Mouse (Mus musculus): ENCODE measurements at regions not wholly inside any gene's neighbourhood (a gene's known extent, or its start where the extent isn't known, plus 50 kb on each side); places are given as distances from the start of the nearest gene placed in this dataset.
A peak's percentile ranks its signal among the peaks of the same experiment; 100 is the strongest.

GRCm38 (mm10) chr5:47115882-47116281, 867.1 kb upstream of the Slit2 start:
- DNase-seq: no peak

GRCm38 (mm10) chr5:47095703-47096102, 887.2 kb upstream of the Slit2 start:
- DNase-seq: no peak

- no peak for DNase-seq
Measured at GRCm38 (mm10) chr5:47052942-47053341, 930.0 kb upstream of the Slit2 start.

DNA sequence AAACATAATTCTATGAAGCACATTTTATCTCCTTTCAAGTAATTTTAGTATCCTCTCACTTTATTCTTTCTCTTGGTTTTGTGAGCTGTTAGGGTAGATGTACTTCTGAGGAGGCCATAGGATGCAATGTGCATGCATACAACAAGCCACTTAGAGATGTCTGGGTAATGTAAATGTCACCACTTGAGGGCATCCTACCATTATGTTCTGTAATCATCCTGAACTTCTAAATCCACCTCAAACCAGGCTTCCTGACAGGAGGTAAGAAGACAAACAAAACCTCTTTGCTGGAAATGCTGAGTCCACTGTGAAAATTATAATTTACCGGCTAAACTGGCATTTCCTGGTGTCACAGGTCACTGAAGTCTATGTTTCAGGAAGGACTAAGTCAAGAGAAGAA, 946.2 kb upstream of the Slit2 start:
- no peak for DNase-seq

GRCm38 (mm10) chr5:47034021-47034420, 948.9 kb upstream of the Slit2 start:
- no peak for DNase-seq

- DNase-seq: peak; percentile 11
Measured at GRCm38 (mm10) chr5:47014351-47014750, 968.6 kb upstream of the Slit2 start.

GRCm38 (mm10) chr5:46992557-46992956, 990.4 kb upstream of the Slit2 start:
- DNase-seq: no peak

DNA sequence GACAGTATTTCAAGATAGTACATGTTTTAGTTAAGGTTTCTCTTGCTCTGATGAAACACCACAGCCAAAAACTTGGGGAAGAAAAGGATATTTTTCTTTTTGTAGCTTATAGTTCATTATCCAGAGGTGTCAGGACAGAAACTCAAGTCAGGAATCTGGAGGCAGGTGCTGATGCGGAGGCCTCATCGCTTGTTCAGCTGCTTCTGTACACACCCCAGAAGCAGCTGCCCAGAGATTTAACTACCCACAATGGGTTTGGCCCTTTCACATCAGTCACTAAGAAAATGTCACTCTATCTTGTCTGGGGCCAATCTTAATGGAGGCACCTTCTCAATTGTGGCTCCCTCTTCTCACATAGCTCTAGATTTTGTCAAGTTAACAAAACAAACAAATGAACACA, 996.4 kb upstream of the Slit2 start:
- DNase-seq: no peak

DNA sequence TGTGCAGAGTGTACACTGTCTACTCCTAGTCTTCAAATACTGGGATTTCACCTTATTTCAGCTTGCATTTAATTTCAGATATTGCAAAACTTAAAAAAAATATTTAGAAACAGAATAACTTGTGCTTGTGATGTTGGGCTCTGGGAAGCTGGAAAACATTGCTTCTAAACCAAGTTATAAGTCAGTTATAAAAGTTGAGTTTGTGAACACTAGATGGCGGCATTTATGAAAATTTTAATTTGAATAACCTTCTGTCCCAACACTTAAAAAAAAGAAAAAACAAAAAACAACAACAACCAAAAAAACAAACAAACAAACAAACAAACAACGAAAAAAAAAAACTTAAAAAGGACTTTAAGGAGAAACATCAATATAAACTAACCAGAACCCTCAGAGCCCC, 1002.6 kb upstream of the Slit2 start:
- no peak for DNase-seq

- DNase-seq: no peak
Measured at GRCm38 (mm10) chr5:46968870-46969436, 1014.0 kb upstream of the Slit2 start.

GRCm38 (mm10) chr5:46960749-46961148, 1022.2 kb upstream of the Slit2 start:
- no peak for DNase-seq

DNA sequence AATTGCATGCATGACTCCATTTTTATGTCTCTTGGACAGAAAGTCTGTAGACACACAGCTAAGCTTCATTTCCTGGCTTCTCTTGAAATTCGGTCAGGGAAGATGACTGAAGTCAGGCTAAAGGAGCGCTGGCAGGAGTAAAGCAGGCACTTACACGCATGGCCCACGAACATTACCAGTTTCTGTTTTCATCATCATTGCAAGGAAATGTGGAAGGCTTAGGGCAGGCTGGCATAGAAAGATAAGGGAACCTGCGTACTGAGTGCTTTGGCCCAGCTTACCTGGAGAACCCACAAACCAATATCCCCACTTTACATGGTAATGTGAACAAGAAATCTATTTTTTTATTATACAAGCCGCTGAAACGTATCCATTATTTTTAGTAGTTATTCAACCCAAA, 1056.6 kb upstream of the Slit2 start:
- no peak for DNase-seq

- no peak for DNase-seq
Measured at GRCm38 (mm10) chr5:46901909-46902308, 1044.5 kb upstream of the Lcorl start.

DNA sequence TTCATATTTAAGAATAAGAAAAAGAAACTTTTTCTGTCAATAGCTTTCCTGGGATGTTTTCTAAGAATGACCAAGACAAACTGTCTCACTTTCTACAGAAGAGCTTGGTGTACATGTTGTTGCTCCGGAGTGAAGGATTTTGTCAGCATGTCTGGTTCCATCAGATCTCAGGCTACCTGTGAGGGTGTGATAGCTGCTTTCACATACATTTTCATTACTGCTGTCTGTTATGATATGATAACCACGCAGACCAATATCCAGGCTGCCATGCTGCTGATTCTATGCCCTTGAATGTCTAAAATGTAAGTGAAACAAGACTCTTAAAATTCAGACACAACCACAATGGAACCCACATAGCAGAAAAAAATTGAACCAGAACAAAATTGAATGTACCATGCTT, 1036.6 kb upstream of the Lcorl start:
- DNase-seq: no peak

- DNase-seq: no peak
Measured at GRCm38 (mm10) chr5:46883956-46884355, 1026.5 kb upstream of the Lcorl start.

- no peak for DNase-seq
Measured at GRCm38 (mm10) chr5:46856837-46857236, 999.4 kb upstream of the Lcorl start.

GRCm38 (mm10) chr5:46845175-46845574, 987.8 kb upstream of the Lcorl start:
- DNase-seq: no peak

GRCm38 (mm10) chr5:46836810-46837209, 979.4 kb upstream of the Lcorl start:
- no peak for DNase-seq

GRCm38 (mm10) chr5:46830797-46831618, 973.6 kb upstream of the Lcorl start:
- no peak for DNase-seq

- no peak for DNase-seq
Measured at GRCm38 (mm10) chr5:46830114-46830513, 972.7 kb upstream of the Lcorl start.

DNA sequence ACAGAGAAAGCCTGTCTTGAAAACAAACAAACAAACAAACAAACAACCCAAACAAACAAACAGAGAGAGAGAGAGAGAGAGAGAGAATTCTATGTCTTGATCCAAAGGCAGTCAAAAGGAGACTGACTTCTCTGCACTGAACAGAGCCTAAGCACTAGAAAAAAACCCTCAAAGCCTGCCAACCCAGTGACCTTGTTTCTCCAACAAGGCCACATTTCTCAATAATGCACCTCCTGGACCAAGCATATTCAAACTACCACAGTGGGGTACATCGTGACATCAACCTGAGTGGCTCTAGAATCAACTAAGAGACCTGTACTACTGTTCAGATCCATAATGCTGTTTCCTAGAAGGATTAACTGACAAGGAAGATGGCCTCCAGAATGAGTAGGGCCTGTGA, 969.0 kb upstream of the Lcorl start:
- no peak for DNase-seq

GRCm38 (mm10) chr5:46824934-46825333, 967.5 kb upstream of the Lcorl start:
- no peak for DNase-seq

GRCm38 (mm10) chr5:46795102-46795501, 937.7 kb upstream of the Lcorl start:
- DNase-seq: no peak

- no peak for DNase-seq
Measured at GRCm38 (mm10) chr5:46794028-46794705, 936.8 kb upstream of the Lcorl start.

Measured in right cerebral cortex, postnatal 25 days (tissue).